Mouse (Mus musculus): ENCODE measurements around the gene Olfr1170.

Olfr1170 gene

GRCm38 (mm10) chr2:88228234-88228633, at the start of gene Olfr1170:
TSS of gene Olfr1170 (minus strand) at chr2:88228334.
- DNase-seq (ENCODE audit: low spot score in 2 of 2) = no peak

DNA sequence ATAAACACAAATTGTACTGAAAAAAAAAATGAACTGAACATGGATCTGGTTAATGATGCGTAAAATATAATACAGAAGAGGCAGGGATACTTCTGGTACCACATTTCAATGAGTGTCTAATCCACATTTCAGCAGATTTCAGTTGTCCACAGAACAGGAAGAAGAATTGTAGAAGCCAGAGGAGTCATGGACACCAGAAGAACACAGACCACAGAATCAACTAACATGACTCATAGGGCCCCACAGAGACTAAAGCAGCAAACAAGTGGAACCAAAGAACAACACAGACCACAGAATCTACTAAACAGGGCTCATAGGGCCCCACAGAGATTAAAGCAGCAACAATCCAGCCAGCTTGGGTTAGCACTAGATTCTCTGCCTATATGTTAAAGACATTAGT, 7.3 kb downstream of the Olfr1170 start:
- DNase-seq (ENCODE audit: low spot score in 2 of 2) = no peak

- no peak for DNase-seq (ENCODE audit: low spot score in 2 of 2)
These were observed 46.6 kb downstream of the Olfr1170 start, which contains the start of gene Olfr1168 for GRCm38 (mm10) chr2:88181580-88181979. TSS of gene Olfr1168 (plus strand) at chr2:88181880.
